Mouse (Mus musculus) liver, embryonic 14.5 days (tissue): Measurements from ENCODE around the gene Txnip. TPM values are rescaled to one million over a fixed set of nuclear protein-coding genes. Genes with fewer than 3 reads are reported as not detected.

Experiments used
- ATAC-seq: fragments of 200-750 bp; cut with Nextera tagmentation; 2 replicates; pipeline ENCODE4 v1.8.0; 2017; ENCODE audit warnings: moderate number of reproducible peaks, mild to moderate bottlenecking, moderate library complexity; ENCODE audit not compliant: insufficient read depth
- DNase-seq, 3 experiments: peaks; one replicate each; pipeline ENCODE4 v3.0.0-alpha.2; 2012 to 2013; ENCODE audit warnings: low read depth in 3 of 3, low spot score in 3 of 3
- H3K27ac ChIP-seq: fragments of 300-500 bp; sonication (generic); 2 replicates; pipeline ENCODE4 v1.5.1; 2014; ENCODE audit warnings: moderate library complexity, mild to moderate bottlenecking, control low read depth, inconsistent platforms
- H3K27me3 ChIP-seq: fragments of 300-500 bp; sonication (generic); 2 replicates; pipeline ENCODE4 v1.6.1; 2014; ENCODE audit warnings: mild to moderate bottlenecking, low read length, moderate library complexity; ENCODE audit not compliant: control insufficient read depth, insufficient read depth
- H3K36me3 ChIP-seq: fragments of 300-500 bp; sonication (generic); replicated peaks from 2 replicates; pipeline ENCODE4 v1.6.1; 2014; ENCODE audit warnings: low read depth; ENCODE audit not compliant: control insufficient read depth, insufficient read depth
- H3K4me1 ChIP-seq, 2 experiments: fragments of 200-500 bp in 1 of 2; fragments of 300-500 bp in 1 of 2; sonication (generic) in 1 of 2; replicated peaks; 2 replicates each; pipeline ENCODE4 v1.6.1; 2012 to 2014; ENCODE audit warnings: antibody characterized with exemption in 1 of 2, inconsistent platforms in 1 of 2, low read length in 1 of 2; ENCODE audit not compliant: control insufficient read depth in 2 of 2, insufficient read depth in 2 of 2
- H3K4me2 ChIP-seq: fragments of 300-500 bp; sonication (generic); 2 replicates; pipeline ENCODE4 v1.6.1; 2014; ENCODE audit warnings: low read depth, mild to moderate bottlenecking, control low read depth, moderate library complexity
- H3K4me3 ChIP-seq, 2 experiments: fragments of 200-500 bp in 1 of 2; fragments of 300-500 bp in 1 of 2; sonication (generic) in 1 of 2; 2 replicates each; pipeline ENCODE4 v1.5.1; 2012 to 2014; ENCODE audit warnings: low read depth in 2 of 2, low read length in 2 of 2, mild to moderate bottlenecking in 2 of 2, control low read depth in 1 of 2, inconsistent platforms in 1 of 2, moderate library complexity in 1 of 2; ENCODE audit not compliant: insufficient read depth in 1 of 2
- H3K9ac ChIP-seq: fragments of 300-500 bp; sonication (generic); replicated peaks from 2 replicates; pipeline ENCODE4 v1.6.1; 2014; ENCODE audit warnings: mild to moderate bottlenecking, control low read depth, moderate library complexity
- H3K9me3 ChIP-seq: fragments of 300-500 bp; sonication (generic); 2 replicates; pipeline ENCODE4 v1.6.1; 2016; ENCODE audit warnings: low read length, mixed read lengths; ENCODE audit not compliant: control insufficient read depth
- CTCF ChIP-seq: IDR thresholded peaks from 2 replicates; pipeline ENCODE4 v1.5.1; 2016; ENCODE audit warnings: antibody characterized with exemption, low read depth, control low read depth
- EP300 ChIP-seq: IDR thresholded peaks from 2 replicates; pipeline ENCODE4 v1.6.1; 2016; ENCODE audit warnings: antibody characterized with exemption, low read depth
- WGBS: fragments of 180-500 bp; shearing (Covaris S2); extraction: QIAGEN DNeasy Blood & Tissue Kit; methylation state at CpG from one replicate; pipeline ENCODE4 v1.1.7; 2014; ENCODE audit not compliant: insufficient replicate concordance; 5-methylcytosine and 5-hydroxymethylcytosine counted together
- polyA plus RNA-seq, 2 experiments: library from polyadenylated mRNA; depleted of rRNA in 1 of 2; stranded (reverse) in 1 of 2; unstranded in 1 of 2; fragments of >200 nt; fragmentation: Nextera tagmentation in 1 of 2; extraction: Ambion mirVana in 1 of 2; gene quantifications; 2 replicates each; pipeline versions ENCODE4 v1.2.1 to v1.2.3; 2012 to 2014

Txnip gene
- polyA plus RNA-seq, 2 experiments = 32.5 to 42.8 TPM

- TF ChIP-seq EP300 (no peak), CTCF (no peak)
- Histone ChIP-seq H3K36me3 (no peaks in the 10 kb centered on the region), H3K9ac (no peak overlapping the region), H3K9me3 (no peaks in the 10 kb centered on the region), H3K27me3 (no peaks in the 10 kb centered on the region; the same call in 1 of the 2 replicates), H3K27ac (no peak overlapping the region), H3K4me3 (no peak overlapping the region), H3K4me1 (no peaks in the 10 kb centered on the region; a peak in 1 of 4 replicates), H3K4me2 (no peak overlapping the region)
- 70% methylated on average over 11 of the region's 11 CpGs for WGBS
- DNase-seq (no peak), ATAC-seq (no peak)
Measured at GRCm38 (mm10) chr3:96543345-96543744, 14.4 kb upstream of the Txnip start.

- Histone ChIP-seq H3K4me2 (no peak overlapping the region), H3K27me3 (no peaks in the 10 kb centered on the region; the same call in 1 of the 2 replicates), H3K36me3 (no peaks in the 10 kb centered on the region), H3K4me1 (no peaks in the 10 kb centered on the region; a peak in 1 of 4 replicates), H3K9me3 (no peaks in the 10 kb centered on the region), H3K4me3 (no peak overlapping the region), H3K27ac (no peak overlapping the region), H3K9ac (no peak overlapping the region)
- DNase-seq (no peak), ATAC-seq (no peak)
- no peak for TF ChIP-seq EP300
- TF ChIP-seq CTCF = peak; percentile 29; the same call in 1 of the 2 replicates
- WGBS = 19% methylated on average over 1 of the region's 1 CpGs
Measured at GRCm38 (mm10) chr3:96545565-96545964, 12.2 kb upstream of the Txnip start.

- no peak for DNase-seq
- Histone ChIP-seq H3K4me3 (no peak overlapping the region), H3K9ac (no peak overlapping the region), H3K27me3 (no peaks in the 10 kb centered on the region; the same call in 1 of the 2 replicates), H3K9me3 (no peaks in the 10 kb centered on the region), H3K4me1 (no peaks in the 10 kb centered on the region; a peak in 1 of 4 replicates), H3K4me2 (no peak overlapping the region), H3K36me3 (no peaks in the 10 kb centered on the region), H3K27ac (no peak overlapping the region)
- TF ChIP-seq EP300 (no peak), CTCF (no peak)
- 30% methylated on average over 4 of the region's 4 CpGs for WGBS
- ATAC-seq = no peak
Measured at GRCm38 (mm10) chr3:96546880-96547279, 10.9 kb upstream of the Txnip start.

- 11% methylated on average over 14 of the region's 14 CpGs for WGBS
- no peaks in the 10 kb centered on the region for H3K9me3 ChIP-seq
- DNase-seq = no peak
- H3K9ac ChIP-seq = no peak overlapping the region
- no peak overlapping the region for H3K27ac ChIP-seq
- H3K27me3 ChIP-seq = no peaks in the 10 kb centered on the region; the same call in 1 of the 2 replicates
- H3K4me1 ChIP-seq = no peaks in the 10 kb centered on the region; a peak in 1 of 4 replicates
- no peaks in the 10 kb centered on the region for H3K36me3 ChIP-seq
- 0 out of 2 replicates have a peak, but pooled peaks have one; percentile 21 for ATAC-seq
- peak overlapping the region; percentile 31; the same call in 1 of the 2 replicates for H3K4me2 ChIP-seq
- no peak for TF ChIP-seq EP300
- peak; percentile 86 for TF ChIP-seq CTCF
- H3K4me3 ChIP-seq = no peak overlapping the region
Measured at GRCm38 (mm10) chr3:96547389-96547960, 10.3 kb upstream of the Txnip start.

- Histone ChIP-seq H3K4me3 (no peak overlapping the region), H3K27me3 (no peaks in the 10 kb centered on the region; the same call in 1 of the 2 replicates), H3K36me3 (no peaks in the 10 kb centered on the region), H3K9me3 (no peaks in the 10 kb centered on the region), H3K9ac (no peak overlapping the region), H3K4me1 (no peaks in the 10 kb centered on the region; a peak in 1 of 4 replicates), H3K4me2 (no peak overlapping the region), H3K27ac (no peak overlapping the region)
- WGBS = 74% methylated on average over 7 of the region's 7 CpGs
- TF ChIP-seq EP300 (no peak), CTCF (no peak)
- ATAC-seq (no peak), DNase-seq (no peak)
Measured at GRCm38 (mm10) chr3:96548824-96549223, 8.9 kb upstream of the Txnip start.
